Mouse (Mus musculus) cerebral cortex, adult 2 months (tissue): ENCODE measurements around the gene Matn4.

Source experiments
- WGBS: fragments of 180-500 bp; shearing (Covaris S2); methylation state at CpG from one replicate; pipeline ENCODE4 v1.1.7; 2018; 5-methylcytosine and 5-hydroxymethylcytosine counted together

The Matn4 gene

DNA sequence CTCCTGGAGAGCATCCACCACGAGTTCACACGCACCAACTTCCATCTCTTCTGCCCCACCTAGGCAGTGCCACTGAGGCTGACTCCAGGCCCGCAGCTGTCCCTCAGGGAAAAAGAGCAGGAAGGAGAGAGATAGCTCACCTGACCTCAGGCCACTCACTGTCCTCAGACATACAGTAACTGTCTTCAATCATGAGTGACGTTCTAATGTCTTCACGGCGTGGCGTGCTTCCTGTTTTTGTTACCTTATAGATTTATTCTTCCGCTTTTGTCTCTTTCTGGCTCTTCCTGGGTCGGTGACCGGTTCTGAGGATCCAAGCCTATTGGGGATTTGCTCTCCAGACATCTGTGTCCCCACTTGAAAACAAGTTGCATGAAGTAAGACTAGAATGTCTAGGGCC lies 9.6 kb upstream of the Matn4 start:
- 77% methylated on average over 10 of the region's 10 CpGs for WGBS

DNA sequence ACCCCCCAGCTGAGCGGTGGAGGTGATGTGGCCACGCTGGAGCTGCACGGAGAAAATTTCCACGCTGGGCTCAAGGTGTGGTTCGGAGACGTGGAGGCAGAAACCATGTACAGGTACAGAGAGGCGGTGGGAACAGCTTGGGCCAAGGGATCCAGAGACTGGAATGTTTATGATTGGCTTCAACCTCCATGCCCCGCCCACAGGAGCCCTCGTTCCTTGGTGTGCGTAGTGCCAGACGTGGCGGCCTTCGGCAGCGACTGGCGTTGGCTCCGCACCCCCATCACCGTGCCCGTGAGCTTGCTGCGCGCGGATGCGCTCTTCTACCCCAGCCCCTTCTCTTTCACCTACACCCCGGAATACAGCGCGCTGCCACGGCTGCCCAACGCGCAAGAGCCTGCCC lies 9.2 kb upstream of the Matn4 start:
- WGBS = 26% methylated on average over 28 of the region's 28 CpGs

GRCm38 (mm10) chr2:164407708-164408107 lies 2.7 kb upstream of the Matn4 start:
- WGBS = 2% methylated on average over 22 of the region's 22 CpGs

GRCm38 (mm10) chr2:164405519-164405918 lies 559 bp upstream of the Matn4 start:
- WGBS = 56% methylated on average over 5 of the region's 5 CpGs

- 13% methylated on average over 47 of the region's 49 CpGs for WGBS
Measured at GRCm38 (mm10) chr2:164404082-164404990, 624 bp downstream of the Matn4 start.

DNA sequence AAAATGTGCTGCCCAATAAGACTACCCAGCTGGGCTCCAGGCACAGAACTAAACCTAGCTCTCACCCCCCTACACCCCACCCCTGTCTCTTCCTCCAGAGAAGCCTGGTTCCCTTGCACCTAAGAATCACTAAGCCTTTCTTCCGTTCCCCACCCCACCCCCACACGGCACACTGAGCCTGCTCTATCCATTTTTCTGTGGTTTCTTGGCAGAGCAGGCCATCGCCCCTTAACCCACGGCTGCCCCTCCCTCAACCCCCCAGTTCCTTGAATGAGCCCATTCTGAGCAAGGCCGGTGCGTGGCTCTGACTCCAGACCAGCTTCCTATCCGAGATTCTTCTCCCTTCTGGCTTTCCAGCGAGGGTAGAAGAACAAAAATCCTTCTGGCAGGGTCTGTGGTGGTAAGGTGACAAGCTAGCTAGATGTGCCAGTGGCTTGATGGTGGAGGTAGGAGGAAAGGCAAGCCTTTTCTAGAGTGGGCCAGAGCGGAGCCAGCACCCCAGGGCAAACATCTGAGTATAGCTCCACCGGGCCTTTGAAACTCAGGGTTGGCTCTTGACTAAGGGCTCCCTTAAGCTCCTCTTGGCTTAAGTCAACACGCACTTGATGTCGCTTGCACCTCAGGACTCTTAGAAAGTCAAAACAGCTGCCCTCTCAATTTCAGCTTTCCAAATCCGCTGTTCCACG lies 1.4 kb downstream of the Matn4 start:
- WGBS = 42% methylated on average over 14 of the region's 14 CpGs

GRCm38 (mm10) chr2:164402906-164403305 lies 2.1 kb downstream of the Matn4 start, which contains the start of gene Rbpjl:
Rbpjl (plus strand) TSS chr2:164403141.
- WGBS = 14% methylated on average over 17 of the region's 17 CpGs

DNA sequence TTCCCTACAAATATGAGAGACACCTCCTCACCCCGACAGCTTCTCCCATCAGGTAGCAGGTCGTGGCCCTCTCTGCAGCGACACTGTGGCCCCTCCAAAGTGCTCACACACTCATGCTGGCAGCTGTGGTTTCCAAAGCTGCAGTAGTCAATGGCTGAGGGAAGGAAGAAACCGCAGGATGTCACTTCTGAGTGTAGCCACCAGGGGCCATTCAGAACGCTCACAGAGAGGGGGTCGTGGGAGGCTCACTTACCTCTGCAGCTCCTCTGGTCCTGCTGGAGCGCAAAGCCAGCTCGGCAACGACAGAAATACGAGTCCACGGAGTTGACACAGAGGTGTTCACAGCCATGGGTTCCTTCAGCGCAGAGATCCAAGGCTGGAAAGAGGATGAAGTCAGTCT lies 8.0 kb downstream of the Matn4 start:
- 70% methylated on average over 12 of the region's 12 CpGs for WGBS

GRCm38 (mm10) chr2:164396076-164396475 lies 8.9 kb downstream of the Matn4 start:
- WGBS = 90% methylated on average over 7 of the region's 7 CpGs

DNA sequence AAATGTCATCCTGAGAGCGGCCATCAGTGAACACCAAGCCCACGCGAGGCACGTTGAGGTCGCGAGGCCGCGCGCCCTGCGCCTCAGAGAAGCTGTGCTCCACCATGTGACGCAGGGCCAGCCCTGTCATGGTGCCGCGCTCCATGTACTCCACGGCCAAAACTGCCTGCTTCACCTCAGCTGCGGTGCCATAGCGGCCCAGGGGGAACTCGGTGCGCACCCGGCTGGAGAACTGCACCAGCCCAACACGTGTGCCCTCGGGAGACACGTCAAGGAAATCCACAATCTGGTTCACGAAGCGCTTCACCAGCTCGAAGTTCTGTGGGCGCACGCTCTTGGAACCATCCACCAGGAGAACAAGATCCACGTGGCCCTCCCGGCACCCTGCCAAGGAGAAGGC lies 11.8 kb downstream of the Matn4 start:
- 80% methylated on average over 29 of the region's 29 CpGs for WGBS

DNA sequence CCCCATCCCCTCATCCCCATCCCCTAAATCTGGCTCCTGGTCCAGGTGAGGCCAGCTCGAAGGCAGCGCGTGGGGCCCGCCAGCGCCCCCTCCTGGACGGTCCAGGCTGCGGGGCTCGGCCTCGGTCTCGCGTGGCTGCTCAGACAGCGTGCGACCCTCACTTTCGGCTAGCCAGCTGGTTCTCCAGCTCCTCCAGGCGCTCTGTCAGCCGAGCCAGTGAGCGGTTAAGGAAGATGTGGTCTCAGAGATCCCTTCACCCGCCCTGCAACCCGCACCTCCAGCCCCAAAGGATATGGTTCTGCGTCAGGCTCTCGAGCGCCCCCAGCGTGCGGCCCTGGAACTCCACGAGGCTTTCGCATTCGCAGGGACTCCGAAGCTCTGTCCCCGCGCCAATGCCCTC lies 15.5 kb downstream of the Matn4 start:
- WGBS = 1% methylated on average over 30 of the region's 30 CpGs

- WGBS = 3% methylated on average over 17 of the region's 17 CpGs
Measured at GRCm38 (mm10) chr2:164389020-164389419, 15.9 kb downstream of the Matn4 start, which contains the start of gene Slpi. Slpi (minus strand) TSS chr2:164389095.

DNA sequence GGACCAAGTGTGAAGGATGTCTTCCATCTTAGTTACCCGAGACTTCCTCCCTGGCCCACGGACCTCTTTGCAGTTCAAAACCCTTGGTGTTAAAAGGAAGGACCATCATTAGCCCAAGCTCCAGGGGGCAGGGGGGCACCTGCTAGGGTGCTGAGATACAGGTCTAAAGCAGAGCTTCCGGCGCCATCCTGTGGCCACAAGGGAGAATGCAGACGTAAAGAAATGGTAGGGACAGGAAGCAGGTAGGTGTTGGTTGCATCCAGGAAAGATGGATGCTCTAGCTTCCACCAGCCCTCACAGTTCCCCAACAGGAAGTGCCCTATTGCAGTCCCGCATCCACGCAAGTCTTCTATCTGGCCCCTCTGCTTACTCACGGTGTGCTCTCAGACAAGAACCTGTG lies 18.0 kb downstream of the Matn4 start:
- 30% methylated on average over 8 of the region's 8 CpGs for WGBS

DNA sequence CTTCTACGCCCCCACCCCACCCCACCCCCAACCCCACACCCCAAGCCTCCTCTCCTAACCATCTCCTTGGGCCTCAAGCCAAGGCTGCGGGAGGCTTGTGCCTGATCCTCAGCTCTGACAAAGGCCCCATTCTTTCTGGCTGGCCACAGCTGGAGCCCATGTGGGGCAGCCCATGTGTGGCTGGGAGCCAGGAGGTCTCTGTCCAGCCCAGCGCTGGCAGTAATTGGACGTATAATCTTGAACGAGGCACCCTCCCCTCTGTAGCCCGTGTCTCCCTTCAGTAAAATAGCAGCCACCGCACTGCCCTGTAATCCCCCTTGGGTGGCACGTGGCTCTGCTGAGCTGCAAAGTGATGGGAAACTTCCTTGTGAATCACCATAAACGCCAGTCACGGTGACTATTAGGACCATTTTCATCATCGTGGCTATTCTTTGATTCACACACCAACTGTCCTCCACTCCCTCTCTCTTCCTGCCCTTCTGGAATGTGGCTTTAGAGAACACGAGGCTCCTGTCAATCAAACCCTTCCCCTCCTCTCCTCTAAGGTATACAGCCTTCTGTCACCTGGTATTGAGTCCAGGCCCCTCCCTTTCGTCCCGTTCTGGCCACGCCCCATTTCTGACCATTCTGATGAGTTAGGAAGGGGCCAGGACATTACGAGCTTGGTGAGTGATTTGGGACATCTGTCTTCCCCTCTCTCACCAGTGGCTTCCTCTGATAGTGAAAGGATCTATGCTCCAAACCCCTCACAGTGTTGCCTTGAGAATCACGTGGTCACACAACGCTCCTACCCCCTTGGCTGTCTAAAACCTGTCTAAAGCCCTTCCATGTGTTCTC lies 18.8 kb downstream of the Matn4 start:
- WGBS = 11% methylated on average over 18 of the region's 18 CpGs

- 68% methylated on average over 11 of the region's 11 CpGs for WGBS
Measured at GRCm38 (mm10) chr2:164383656-164384399, 21.1 kb downstream of the Matn4 start.

DNA sequence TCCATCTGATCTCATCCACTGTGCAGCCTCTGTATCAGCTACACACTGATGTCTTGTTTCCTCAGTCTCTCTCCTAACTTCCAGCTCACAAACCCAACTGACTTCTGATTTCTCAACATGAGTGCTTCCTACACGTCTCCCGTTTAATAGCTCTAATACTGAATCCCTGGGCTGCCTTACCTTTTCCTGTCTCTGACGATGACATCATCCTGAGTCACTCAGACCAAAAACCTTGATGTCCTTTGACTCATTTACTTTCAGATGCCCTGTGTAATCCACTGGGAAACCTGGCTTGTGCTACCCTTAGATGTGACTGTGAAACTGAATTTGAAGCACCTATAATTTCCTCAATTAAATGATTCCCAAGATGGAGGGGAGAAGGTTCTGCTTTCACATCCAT lies 22.0 kb downstream of the Matn4 start:
- WGBS = 78% methylated on average over 3 of the region's 3 CpGs

DNA sequence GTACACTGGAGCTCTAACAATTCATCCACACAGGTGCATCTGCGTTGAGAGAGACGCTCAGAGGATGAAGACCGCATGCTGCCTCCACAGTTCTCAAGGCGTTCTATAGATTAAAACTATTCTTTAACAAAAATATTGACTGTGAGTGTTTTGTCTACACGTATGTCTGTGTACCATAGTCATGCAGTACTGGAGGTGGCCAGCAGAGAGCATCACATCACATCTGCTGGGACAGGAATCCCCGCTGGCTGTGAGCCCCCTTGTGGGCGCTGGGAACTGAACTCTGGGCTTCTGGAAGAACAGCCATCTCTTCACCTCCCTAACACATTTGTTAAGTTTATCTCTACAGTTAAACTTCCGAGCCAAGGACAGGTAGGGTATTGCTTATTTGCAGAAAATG lies 23.2 kb downstream of the Matn4 start:
- WGBS = 84% methylated on average over 8 of the region's 8 CpGs

DNA sequence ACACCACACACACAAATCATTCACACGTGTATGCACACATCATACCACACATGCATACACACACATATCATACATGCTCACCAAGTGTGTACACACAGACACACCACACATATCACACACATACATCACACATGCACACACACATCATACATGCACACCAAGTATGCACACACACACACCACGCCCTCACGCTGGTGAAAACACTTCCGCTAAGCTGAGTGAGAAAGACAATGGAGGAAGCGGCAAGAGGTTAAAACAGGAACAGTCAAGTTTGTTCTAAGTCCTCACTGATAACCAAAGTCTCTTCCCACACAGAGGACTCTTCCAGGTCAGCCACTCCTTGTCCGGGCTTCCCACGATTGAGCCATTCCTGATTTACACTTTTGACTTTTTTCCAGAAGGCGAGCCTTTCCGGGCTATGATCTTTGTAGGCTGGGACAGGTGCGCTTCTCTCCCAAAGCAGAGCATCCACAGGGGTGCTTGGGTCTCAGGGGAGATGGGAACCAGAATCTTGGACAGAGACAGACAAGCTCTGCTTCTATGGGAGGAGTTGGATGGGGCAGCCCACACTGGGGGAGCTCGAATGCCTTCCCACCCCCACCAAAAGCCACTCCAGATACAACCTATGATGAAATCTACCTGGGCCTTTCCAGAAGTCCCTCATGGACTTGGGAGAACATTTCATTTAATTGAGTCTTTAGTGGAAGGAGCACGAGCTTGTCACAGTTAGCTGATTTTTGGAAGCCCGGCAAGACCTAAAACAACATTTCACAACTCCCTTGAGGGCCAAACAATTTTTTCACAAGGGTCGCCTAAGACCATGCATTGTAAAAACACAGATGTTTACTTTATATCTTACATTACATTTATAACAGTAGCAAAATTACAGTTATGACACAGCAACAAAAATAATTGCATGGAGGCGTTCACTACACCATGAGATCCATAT lies 27.2 kb downstream of the Matn4 start:
- 91% methylated on average over 15 of the region's 15 CpGs for WGBS

DNA sequence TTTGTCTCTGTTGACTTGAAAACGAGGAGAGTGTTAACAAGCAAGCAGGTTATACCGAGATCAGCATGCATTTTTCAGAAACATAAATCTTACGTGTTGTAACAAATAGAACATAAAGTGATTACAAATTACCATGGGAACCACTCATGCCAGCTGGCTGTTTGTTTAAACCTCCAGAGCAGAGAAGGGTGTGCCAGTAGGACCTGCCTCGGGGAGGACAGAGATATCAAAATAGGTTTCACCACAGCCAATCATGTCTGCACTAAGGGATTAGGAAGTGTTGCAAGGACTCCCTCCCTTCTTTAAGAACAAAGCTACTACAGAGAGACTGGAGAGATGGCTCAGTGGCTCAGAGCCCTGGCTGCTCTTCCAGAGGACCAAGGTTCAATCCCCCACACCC lies 31.8 kb downstream of the Matn4 start:
- WGBS = 31% methylated on average over 4 of the region's 4 CpGs

DNA sequence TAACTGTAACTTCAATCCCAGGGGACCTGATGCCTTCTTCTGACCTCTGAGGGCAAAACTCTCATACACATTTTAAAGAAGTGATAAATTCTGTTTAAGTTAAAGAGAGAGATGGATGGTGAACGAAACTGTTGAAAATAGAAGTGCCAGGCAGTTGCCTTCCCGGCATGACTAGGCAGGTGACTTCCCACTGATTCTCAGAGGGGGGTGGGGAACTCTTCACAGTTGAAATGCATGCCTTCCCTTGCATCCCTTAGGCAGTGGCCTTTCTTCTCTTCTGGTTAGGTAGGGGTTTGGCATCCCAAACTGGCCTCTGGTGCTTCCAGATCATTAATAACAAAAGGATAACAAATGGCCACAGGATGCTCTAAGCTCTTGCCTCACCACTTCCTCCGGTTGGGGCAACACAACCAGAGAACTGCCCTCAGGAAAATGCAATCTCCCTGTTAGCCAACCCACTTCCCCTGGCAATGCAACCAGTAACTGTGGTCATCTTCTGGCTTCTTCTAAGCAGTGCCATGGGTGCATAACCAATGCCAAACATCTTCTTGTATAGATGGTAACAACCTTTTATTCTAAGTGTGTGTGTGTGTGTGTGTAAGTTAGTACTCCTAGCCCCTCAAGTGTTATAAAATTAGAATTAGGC lies 32.4 kb downstream of the Matn4 start:
- 39% methylated on average over 3 of the region's 3 CpGs for WGBS
